Mouse (Mus musculus): ENCODE measurements around the gene Gm10647. TPM values are rescaled to one million over a fixed set of nuclear protein-coding genes. Genes with fewer than 3 reads are reported as not detected.

The Gm10647 gene
- polyA plus RNA-seq, 1 experiment from 2014 or later: 0.69 TPM

Other genes with a start within 250 kb of the Gm10647 start
- gene Usp3, start 203.9 kb upstream of the Gm10647 start, polyA plus RNA-seq (2015; fragmentation: Nextera tagmentation; extraction: Ambion mirVana): 109 and 118 TPM in 2 replicates
- gene Car12, start 83.4 kb upstream of the Gm10647 start, polyA plus RNA-seq (2015; fragmentation: Nextera tagmentation; extraction: Ambion mirVana): 1.1 and 1.3 TPM in 2 replicates
- 23.3 and 24.7 TPM in 2 replicates for gene Aph1b, start 1.5 kb upstream of the Gm10647 start, polyA plus RNA-seq (2015; fragmentation: Nextera tagmentation; extraction: Ambion mirVana)
- gene Aph1c, start 37.7 kb downstream of the Gm10647 start, polyA plus RNA-seq (2015; fragmentation: Nextera tagmentation; extraction: Ambion mirVana): 2.1 and 2.8 TPM in 2 replicates
- 31.1 and 32.4 TPM in 2 replicates for gene Rab8b, start 122.6 kb downstream of the Gm10647 start, polyA plus RNA-seq (2015; fragmentation: Nextera tagmentation; extraction: Ambion mirVana)
- 340 and 349 TPM in 2 replicates for gene Rps27l, start 149.0 kb downstream of the Gm10647 start, polyA plus RNA-seq (2015; fragmentation: Nextera tagmentation; extraction: Ambion mirVana)
- 9.8 and 10.8 TPM in 2 replicates for gene Lactb, start 178.4 kb downstream of the Gm10647 start, polyA plus RNA-seq (2015; fragmentation: Nextera tagmentation; extraction: Ambion mirVana)